Mouse (Mus musculus): ENCODE measurements around the gene Kif5c.

DNA sequence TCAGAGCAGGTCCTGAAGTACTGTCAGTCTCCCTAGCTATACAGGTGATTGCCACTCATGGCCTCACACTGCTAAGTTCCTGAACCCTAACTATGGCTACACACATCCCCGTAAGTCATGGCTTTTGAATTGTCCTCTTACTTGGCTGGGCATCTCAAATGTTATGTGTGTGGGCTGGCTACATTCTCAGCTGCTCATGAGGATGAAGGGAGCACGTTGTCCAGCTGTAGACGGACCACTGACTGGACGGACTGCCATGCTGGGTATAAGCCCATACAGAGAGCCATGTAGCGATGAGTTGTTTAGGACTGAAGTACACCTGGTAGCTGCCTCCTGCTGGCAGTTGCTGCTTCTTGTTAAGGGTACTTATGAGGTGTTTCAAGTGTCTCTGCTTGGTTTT, 79.8 kb downstream of the Kif5c start:
- TF ChIP-seq MAX (IDR thresholded peaks at IDR 0.05) (no peak), CTCF (IDR thresholded peaks at IDR 0.05; ENCODE audit: control insufficient read depth, insufficient read depth, insufficient read length) (no peak), MYOG (IDR thresholded peaks at IDR 0.05; ENCODE audit: control insufficient read depth, extremely low read depth, insufficient read length) (no peak), USF1 (IDR thresholded peaks at IDR 0.05; ENCODE audit: low read depth) (no peak)

All from C2C12 (cell line).